Mouse (Mus musculus) monocyte, adult 2 months (primary cell): ENCODE data around the gene Cmah.
A peak's percentile ranks its signal among the peaks of the same experiment; 100 is the strongest.

Source experiments
- DNase-seq, 2 experiments: peaks; one replicate each; pipeline ENCODE4 v3.0.0; 2022; ENCODE audit warnings: low spot score in 2 of 2, low read depth in 1 of 2

The Cmah gene

DNA sequence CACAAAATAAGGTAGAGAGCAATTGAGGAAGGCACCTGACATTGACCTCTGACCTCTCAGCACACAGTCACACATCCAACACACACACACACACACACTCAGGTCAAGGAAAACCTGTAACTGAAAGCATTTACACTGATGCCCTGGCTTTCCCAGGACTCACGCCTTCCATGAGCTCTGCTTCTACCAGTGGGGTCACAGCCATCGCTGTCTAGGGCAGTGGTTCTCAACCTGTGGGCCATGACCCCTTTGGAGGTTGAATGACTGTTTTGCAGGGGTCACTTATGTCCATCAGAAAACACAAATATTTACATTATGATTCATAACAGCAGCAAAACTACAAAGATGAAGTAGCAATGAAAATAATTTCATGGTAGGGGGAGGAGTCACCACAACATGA lies 152.3 kb downstream of the Cmah start:
- no peak for DNase-seq

DNA sequence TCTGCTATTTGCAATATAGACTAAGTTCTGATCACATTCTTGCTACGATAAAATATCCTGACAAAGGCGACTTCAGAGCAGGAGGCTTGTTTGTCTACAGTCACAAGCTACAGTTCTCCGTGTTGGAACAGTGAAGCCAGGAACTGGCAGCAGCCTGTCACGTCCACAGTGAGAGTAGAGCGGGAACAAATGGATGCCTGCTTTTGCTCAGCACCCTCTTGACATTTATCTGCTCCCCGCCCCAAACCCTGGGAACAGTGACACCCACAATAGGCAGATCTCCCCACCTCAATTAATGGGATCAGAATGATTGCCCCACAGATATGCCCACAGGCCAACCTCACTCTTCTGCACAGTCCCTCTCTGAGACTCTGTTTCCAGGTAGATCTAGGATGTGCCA lies 153.6 kb downstream of the Cmah start:
- no peak for DNase-seq

DNA sequence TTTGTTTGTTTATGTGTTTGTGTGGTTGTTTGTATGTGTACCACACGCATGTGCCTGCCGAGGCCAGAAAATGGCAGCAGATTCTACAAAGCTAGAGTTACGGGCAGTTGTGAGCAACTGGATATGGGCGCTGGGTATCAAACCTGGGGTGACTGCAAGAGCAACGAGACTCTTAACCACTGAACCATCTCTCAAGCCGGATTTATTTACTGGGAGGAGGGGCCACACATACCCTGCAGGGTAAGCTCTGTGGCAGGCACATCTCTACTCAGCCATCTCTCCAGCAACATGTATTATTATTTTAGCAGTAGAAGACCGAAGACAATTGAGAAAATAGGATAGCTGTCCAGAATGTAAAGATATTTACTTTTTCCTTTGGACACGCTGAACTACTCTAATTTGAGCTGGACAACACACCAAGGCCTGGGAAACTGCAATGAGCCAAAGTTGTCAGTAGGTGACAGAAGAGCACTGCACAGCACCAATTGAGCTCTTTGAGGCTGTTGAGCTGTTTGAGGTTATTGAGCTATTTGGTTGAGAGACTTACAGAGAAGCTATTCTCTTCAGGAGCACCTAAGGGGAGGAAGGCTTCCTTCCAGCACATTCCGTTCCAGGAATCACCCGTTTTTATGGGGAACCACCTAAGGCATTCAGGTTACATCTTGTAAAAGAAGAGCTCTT lies 154.6 kb downstream of the Cmah start:
- no peak for DNase-seq

DNA sequence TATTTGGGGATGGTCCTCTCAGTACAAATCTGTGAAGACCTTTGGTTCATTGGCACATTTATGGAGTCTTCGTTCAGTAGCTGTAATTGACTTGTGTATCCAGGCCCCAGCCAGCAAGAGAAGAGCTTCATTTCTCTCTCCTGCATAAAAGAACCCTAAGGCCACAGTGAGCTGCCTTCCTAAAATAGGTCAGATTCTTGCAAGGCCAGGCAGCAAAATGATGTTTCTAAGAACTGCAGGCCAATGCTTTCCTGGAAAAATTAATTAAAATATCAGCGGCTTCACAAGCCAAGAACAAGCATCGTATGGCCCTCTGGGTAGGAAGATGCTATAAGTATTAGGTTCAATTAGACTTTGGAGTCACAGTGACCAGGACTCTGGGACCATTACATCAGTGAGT lies 156.5 kb downstream of the Cmah start:
- DNase-seq = no peak

DNA sequence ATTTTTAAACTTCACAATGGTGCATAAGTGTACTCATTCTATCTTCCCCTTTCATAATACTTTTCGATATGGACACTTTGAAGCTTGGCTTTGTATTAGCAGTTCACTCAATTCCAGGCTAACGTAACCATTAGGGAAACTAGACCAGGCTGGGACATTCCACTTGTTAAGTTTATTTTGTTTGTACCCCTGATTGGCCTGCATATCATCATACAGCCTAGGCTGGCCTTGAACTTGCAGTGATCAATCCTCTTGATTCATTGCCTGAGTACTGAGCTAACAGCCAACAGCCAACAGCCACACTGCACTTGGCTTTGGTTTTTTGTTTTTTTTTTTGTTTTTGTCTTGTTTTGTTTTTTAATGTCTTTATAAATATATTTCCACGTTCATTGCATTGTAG lies 157.6 kb downstream of the Cmah start:
- no peak for DNase-seq

DNA sequence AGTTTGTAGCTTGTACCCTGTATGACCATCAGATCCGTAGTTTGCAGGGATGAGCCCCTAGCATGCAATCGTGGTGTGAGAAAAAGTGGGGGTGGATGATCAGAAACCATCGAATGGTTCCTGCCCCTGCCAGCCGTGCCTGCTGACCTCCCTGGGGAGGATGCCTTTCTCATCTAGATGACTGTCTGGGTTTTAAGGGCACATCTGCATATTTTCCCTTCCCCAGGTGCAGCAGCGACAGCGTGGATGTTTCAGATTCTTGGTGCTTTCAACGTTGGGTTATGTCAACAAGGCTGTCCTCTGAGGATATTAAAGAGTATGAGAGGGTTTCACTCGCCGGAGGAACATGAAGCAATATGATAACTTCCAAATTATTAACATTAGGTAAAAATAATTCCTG lies 158.8 kb downstream of the Cmah start:
- DNase-seq = no peak

DNA sequence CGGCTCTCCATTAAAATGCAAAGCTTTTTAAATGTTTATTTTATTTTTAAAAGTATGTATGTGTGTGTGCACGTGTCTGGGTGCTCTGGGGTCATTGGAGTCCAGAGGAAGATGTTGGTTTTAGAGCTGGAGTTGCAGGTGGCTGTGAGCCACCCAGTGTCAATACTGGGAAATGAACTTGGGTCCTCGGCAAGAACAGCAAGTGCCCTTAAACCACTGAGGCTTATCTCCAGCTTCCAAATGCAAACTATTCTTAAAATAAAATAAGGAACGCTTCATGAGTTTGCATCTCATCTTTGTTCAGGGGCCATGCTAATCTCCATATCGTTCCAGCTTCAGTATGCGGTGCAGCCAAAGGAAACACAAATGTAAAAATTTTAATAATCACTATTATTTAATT lies 159.2 kb downstream of the Cmah start:
- DNase-seq = no peak

DNA sequence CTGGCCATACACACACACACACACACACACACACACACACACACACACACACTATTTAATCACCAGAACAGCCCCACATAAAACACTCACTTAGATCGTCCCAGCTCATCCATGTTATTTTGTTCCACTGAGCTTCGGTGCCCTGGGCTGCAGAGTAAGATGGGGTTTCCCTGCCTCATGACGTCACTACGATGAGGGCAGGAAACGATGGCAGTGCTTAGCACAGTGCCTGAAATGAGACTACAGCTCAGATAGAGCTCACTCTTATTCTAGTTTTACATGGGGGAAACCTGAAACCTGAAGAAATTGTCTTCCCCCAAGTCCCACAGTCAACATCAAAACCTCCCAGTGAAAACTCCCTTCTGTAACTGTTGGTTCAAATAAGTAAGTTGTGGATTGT lies 159.9 kb downstream of the Cmah start:
- DNase-seq = no peak

DNA sequence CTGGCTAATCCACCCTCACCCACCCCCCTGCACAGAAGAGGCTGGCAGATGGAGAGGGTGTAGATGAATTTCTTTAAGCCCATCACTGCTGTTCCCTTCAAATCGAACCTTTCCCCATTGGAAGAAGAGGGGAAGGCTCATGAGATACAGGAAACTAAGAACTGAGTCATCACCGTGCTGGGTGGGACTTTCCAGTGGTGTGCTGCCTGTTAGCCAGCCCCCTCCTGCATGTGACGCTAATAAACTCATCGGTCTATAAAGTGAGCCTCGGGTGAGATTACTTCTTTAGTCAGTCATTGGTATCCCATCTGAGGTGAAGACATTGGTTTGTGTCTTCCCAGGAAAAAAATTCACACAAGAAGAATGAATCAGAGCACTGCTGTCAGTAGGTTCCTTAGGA lies 160.3 kb downstream of the Cmah start:
- DNase-seq = no peak

DNA sequence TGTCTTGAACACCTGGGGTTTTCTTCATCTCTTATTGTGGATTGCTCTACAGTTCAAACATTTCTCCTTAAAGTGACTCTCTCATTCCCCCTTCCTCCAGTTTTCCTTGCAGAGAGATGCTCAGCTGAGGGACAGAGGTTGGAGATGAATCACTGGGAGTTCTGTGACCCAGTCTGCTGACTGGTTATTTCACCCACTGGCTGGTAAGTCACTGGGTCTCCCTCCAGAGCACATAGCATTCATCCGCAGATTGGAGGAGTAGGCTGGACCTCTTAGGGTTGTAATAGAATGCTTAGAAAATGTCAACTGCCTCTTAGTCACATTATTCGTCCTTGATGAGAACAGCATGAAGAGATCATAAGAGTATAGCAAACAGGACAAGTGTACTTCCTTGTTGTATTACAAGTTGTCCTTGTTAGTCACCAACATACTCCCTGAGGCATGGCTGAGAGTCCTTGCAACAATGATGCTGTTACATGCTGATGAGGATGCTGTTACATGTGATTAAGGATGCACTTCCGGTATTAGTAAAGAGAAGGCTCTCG lies 161.4 kb downstream of the Cmah start:
- no peak for DNase-seq

DNA sequence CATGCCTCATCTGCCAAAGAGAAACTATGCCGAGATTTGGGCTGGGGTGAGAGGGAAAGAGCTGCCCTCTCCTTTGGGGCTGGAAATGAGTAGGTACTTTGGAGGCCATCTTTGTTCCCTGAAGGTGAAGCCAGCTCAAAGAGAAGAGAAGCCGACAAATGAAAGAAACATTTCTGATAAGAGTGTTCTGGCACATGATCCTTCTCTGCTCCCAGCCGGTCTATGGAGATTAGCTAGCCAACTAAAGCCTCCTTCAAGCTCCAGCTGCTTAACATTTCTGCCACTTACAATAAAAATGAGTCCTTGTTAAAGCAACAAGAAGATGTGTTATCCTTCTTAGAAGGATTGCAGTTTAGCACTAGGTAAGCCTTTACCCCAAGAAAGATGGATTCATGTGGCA lies 162.3 kb downstream of the Cmah start:
- no peak for DNase-seq

DNA sequence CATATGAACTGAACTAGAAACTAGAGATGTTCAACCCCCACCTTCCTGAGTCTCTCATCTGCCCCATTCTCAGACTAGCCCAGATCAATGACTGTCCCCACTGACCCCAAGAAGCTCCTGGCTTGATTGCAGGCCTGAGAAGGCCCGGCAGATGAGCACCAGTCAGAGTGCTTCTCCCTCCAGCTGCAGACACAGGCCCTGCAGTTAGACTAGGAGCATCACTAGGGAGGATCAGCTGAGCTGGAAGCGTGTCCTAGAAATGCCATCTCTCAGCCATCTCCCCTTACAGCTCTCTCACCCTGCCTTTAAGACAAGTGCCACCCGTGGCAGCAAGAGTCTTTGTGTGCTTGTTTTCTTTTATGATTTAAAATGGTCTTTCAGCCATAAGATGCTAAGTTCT lies 162.8 kb downstream of the Cmah start:
- no peak for DNase-seq

DNA sequence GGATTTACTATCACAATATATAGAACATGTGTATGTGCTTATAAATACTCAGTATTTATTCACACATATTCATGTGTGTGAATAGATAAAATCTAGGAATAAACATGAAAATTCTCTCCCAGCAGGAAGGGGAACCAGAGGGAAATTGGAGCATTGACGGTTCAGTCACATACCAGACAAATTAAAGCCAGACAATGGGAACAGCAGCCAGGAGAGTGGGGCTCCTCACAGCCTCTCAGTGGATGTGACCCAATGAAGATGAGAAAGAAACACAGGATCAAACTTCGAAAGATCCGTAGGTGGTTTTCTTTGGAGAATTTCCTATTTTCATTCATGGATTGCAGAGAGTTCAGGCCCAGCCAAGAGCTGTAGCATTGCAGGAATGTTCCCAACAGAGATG lies 163.9 kb downstream of the Cmah start:
- DNase-seq = no peak

DNA sequence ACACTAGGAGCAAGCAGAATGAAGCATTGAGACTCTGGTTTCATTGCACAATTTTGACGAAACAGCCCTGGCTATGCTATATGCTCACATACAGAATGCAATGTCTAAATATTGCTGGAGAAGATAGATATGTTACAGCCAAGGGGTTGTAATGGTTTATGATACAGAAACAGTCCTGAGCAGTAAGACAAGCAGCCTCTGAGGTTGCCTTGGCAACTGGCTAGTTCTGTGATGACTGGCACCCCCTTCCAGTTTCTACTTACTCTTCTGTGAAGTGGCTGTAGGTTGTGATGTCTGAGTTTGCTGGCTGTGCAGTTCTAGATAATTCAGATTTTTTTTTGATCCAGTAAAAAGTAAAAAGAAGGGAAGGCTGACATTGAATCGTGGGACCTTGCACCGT lies 166.6 kb downstream of the Cmah start:
- DNase-seq = no peak

DNA sequence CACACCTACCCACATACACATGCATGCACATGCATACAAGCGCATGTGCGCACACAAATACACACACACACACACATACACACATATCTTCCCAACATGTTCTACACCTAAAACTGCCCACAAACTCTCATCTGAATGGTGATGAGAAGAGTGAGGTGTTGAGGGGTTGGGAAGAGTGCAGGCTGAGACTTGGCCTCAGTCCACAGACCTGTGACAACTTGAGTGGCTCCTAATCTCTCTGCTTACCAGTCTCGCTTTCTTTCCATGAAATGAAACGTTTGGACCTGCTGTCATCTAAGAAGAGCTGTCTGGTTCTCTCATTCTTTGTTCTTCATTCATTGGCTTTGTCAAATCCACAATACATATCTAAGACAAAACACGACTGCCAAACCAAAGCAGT lies 169.1 kb downstream of the Cmah start:
- no peak for DNase-seq

DNA sequence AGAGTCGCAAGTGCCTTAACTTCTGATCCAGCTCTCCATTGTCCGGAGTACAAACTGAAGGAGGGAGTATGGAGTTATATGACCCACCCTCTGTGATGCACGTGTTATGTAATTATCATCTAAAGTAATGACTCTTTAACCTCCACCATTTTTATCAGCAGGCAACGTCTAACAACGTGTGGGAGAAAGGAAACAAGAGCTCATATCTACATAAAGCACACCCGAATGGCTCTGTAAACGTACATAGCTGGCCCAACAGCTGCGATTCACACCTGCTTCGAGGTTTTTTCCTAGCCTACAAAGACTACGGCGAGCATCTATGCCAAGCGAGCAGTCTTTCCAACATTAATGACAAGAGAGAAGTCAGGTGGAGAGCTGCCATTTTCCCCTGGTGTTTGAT lies 169.8 kb downstream of the Cmah start:
- DNase-seq = no peak

DNA sequence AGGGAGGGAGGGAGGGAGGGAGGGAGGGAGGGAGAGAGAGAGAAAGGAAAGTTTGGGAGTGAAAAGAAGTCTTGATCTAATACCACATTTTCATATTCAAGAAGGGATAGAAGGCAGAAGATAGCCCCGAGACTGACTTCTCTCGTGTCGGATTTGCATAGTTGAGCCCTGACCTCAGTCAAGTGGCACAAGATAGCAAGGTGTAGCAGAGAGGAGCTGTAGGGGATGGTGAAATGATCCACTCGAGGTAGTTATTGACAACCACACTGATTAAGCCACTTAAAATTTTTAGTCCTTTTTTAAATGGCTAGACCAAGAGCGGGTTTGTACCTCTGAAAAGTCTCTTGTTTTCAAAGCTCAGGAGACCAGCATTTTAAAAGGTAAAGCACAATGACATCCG lies 171.1 kb downstream of the Cmah start:
- no peak for DNase-seq

DNA sequence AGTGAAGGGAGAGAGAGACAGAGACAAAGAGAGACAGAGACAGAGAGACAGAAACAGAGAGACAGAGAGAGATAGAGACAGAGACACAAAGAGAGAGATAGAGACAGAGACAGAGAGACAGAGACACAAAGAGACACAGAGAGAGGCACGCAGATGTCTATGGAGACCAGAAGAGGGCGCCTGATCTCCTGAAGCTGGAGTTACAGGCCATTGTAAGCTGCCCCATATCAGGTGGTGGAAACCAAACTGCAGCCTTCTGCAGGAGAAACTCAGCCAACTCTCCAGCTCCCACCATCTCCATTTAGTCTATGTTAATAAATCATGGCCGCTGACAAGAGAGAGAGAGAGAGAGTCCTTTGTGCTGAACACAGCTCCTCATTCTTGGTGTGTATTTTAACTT lies 172.3 kb downstream of the Cmah start:
- DNase-seq = no peak

DNA sequence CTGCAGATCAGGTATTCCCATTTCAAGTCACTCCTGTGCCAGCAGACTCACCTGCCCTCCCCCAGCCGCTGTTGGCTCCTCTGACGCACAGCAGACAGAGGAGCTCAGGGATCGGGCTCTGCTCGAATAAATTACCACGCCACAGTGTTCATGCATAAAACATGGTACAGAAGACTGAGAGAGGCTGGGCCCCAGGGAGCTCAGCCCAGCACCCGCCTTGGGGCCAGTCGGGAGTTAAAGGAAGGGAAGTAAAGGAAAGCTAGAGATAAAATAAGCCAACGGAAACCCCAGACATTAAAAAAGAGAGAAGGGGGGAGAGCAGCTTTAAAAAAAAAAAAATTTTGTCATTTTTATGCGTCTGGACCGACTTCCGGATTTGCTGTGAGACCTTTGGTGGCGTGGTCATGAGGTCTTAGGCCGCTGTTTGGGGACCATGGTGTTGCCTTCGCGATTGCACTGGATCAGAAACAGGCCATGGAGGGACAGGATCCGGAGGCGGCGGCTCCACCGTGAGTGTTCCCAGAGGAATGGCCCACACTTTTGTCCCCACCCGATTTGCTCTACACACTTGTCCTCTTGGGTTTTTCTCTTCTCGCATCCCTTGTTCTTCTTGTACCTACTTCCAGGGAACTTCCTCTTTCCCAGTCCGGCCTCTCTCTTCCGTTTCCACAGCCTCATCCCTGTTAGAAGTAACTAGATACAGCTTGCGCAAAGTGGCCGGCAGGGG lies 174.1 kb downstream of the Cmah start:
- peak in 1 of 2 experiments; percentile 11 for DNase-seq

DNA sequence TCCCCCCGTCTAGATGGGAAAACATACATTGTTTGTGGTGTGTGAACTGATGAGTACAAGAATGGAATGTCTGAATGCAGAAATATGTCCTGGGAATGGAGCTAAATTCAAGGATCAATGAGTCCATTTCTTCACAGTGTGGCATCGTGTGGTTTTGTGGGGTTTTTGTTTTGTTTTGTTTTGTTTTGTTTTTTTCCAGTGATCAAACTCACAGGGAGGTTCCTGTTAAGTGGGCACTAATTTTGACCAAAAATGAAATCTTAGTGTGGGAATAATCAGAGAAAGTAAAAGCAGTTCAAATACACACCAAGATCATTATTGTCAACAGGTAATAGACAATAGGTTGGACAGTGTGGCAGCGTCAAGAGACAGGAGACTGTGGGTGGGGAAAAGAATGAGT lies 174.7 kb downstream of the Cmah start:
- DNase-seq = no peak

DNA sequence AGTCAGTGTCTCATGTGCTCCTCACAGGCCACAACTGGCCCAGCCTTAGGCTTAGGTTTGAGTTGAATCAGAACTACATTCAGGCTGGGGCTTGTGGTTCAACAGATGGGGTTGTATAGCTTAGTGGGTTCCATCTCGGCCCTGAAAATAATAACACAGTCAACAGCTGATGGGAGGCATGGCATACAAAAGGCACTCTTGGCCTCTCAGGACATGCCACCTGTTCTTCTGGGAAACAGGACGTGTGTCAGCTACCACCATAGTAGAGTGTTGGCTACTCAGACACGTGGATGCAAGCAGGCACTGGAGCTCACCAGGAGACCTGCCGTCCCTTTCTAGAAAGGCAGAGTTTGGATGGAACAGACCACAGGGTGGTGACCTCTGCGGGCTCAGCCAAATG lies 178.6 kb downstream of the Cmah start:
- DNase-seq = no peak

DNA sequence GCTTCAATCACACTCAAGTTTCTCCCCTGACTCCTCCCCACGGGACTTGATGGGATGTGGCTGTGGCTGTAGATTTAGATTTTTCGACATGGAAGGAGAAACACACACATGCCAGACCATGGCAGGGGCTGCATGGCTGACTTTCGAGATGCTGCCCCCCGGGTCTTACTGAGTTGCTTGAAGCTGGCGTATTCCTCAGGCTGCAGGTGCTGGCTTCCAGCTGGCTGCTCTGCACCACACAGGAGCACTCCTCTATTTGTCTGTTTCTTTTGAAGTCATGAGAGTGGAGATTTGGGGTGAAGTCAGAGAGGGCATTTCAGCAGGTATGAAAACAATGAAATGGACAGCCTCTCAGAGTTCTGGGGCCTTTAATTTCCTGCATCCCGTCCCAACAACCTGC lies 180.0 kb downstream of the Cmah start:
- no peak for DNase-seq

DNA sequence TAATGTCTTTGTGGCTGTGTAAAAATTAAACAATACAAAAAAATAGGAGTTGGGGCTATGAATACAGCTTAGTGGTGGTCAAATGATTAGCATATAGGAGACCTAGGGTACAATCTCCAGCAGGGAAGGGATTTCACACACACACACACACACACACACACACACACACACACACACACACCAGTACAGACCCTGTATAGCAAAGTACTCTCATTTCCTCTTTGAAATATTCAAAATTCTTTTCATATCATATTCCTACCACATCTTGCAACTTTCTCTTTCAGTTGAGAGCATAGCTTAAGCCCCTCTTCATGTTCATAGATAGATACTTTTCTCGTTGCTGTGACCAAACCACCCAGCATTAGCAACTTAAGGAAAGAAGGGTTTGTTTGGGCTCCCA lies 181.7 kb downstream of the Cmah start:
- DNase-seq = no peak
